Mouse (Mus musculus) kidney, embryonic 16.5 days (tissue): Measurements from ENCODE around the gene Gstm5. TPM values are rescaled to one million over a fixed set of nuclear protein-coding genes. Genes with fewer than 3 reads are reported as not detected.
"Not testable (repeated sequence)": the region's sequence is repeated elsewhere in the genome, so short reads cannot be mapped to it uniquely, and the experiment has no call there.

ENCODE experiments used
- ATAC-seq: fragments of 200-750 bp; cut with Nextera tagmentation; 2 replicates; pipeline ENCODE4 v1.8.0; 2017; ENCODE audit warnings: moderate TSS enrichment; ENCODE audit not compliant: low FRiP score, low TSS enrichment
- H3K27ac ChIP-seq: fragments of 300-500 bp; sonication (generic); 2 replicates; pipeline ENCODE4 v1.5.1; 2014; ENCODE audit warnings: low read length
- H3K27me3 ChIP-seq: fragments of 300-500 bp; sonication (generic); 2 replicates; pipeline ENCODE4 v1.6.1; 2014; ENCODE audit warnings: low read length, control low read depth, mixed read lengths; ENCODE audit not compliant: insufficient read depth
- H3K36me3 ChIP-seq: fragments of 300-500 bp; sonication (generic); 2 replicates; pipeline ENCODE4 v1.6.1; 2014; ENCODE audit warnings: low read length, control low read depth, mixed read lengths; ENCODE audit not compliant: insufficient read depth
- H3K4me1 ChIP-seq: fragments of 300-500 bp; sonication (generic); 2 replicates; pipeline ENCODE4 v1.6.1; 2014; ENCODE audit warnings: low read length, control low read depth, mixed read lengths; ENCODE audit not compliant: insufficient read depth
- H3K4me2 ChIP-seq: fragments of 300-500 bp; sonication (generic); replicated peaks from 2 replicates; pipeline ENCODE4 v1.6.1; 2014; ENCODE audit warnings: low read depth, low read length
- H3K4me3 ChIP-seq: fragments of 300-500 bp; sonication (generic); 2 replicates; pipeline ENCODE4 v1.5.1; 2014; ENCODE audit warnings: mild to moderate bottlenecking, low read length
- H3K9ac ChIP-seq: fragments of 300-500 bp; sonication (generic); replicated peaks from 2 replicates; pipeline ENCODE4 v1.6.1; 2014; ENCODE audit warnings: low read length
- H3K9me3 ChIP-seq: fragments of 300-500 bp; sonication (generic); 2 replicates; pipeline ENCODE4 v1.6.1; 2016; ENCODE audit warnings: low read length, control low read depth
- WGBS: fragments of 180-500 bp; shearing (Covaris S2); extraction: QIAGEN DNeasy Blood & Tissue Kit; methylation state at CpG from one replicate; pipeline ENCODE4 v1.1.7; 2014; 5-methylcytosine and 5-hydroxymethylcytosine counted together
- polyA plus RNA-seq: library from polyadenylated mRNA; unstranded; fragments of >200 nt; fragmentation: Nextera tagmentation; extraction: Ambion mirVana; gene quantifications from 2 replicates; pipeline ENCODE4 v1.2.1, GENCODE M21; 2015

Gene Gstm5
- polyA plus RNA-seq, 1 experiment from 2014 or later: 171 TPM

DNA sequence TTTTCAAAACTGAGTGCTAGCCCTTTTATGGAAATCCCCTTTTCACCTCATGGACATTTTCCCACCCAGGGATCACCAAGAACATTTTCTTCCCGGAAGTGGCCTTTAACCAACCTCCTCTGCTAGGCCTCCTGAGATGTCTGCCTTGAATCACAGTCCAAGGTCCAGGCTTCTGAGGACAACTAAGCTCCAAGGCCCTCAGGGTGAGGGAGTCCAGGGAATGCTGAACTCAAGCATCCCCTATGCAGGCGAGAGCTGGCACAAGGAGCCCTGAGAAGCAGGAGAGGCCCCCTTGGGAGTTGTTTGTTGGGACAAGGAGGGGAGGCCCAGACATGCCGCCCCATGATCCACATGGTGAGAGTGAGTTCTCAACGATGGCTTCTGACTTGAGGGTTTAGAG, 25.7 kb upstream of the Gstm5 start:
- Histone ChIP-seq H3K27me3 (no peaks in the 10 kb centered on the region; the same call in 1 of the 2 replicates), H3K9ac (no peak overlapping the region), H3K9me3 (no peaks in the 10 kb centered on the region), H3K27ac (no peak overlapping the region), H3K4me2 (no peak overlapping the region), H3K36me3 (no peaks in the 10 kb centered on the region), H3K4me1 (peaks cover 8% of the 10 kb centered on the region; the same call in 1 of the 2 replicates), H3K4me3 (no peak overlapping the region)
- 71% methylated on average over 4 of the region's 4 CpGs for WGBS
- ATAC-seq: no peak

DNA sequence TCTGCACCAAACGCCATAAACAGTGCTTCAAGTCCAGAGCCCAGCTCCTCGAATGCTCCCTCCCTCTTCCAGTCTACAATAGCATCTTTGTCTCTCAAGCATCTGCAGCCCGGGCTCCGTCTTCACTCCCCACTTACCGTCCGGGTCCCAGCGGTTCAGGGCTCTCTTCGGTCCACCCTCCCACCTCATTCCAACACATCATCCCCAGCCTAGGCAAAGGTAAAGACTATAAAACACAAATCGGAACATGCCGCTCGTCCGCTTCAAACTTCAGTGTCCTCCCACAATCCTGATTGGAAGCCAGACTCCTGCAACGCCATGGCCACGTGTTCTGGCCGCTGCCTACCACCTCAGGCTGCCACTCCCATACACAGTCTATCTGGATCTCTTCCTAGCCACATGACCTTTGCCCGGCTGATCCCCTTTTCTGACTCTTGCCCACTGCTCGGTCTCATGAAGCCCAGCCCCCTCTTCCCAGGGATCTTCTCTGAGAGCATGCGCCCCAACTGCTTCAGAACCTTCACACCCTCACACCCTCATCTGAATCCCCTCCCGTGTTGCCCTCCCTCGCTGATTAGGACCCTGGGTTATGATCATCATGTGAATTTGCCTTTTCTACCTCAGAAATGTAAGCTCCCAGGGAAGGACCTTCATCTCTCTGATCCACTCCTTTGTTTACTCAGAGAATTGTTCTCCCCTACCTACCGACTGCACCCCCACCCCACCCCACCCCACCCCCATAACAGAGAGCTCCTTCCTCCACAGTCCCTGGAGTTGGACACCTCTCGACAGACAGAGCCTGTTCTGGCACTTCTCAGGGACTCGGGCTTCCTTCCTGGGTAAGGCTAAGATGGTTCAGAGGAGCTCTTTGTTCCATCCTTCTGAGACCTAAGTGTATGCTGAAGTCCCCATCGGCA, 22.0 kb upstream of the Gstm5 start:
- Histone ChIP-seq H3K4me1 (peaks cover 8% of the 10 kb centered on the region; the same call in 1 of the 2 replicates), H3K36me3 (no peaks in the 10 kb centered on the region), H3K9ac (no peak overlapping the region), H3K4me3 (no peak overlapping the region), H3K4me2 (no peak overlapping the region), H3K27me3 (no peaks in the 10 kb centered on the region), H3K27ac (no peak overlapping the region), H3K9me3 (no peaks in the 10 kb centered on the region)
- WGBS: 75% methylated on average over 24 of the region's 24 CpGs
- no peak for ATAC-seq

DNA sequence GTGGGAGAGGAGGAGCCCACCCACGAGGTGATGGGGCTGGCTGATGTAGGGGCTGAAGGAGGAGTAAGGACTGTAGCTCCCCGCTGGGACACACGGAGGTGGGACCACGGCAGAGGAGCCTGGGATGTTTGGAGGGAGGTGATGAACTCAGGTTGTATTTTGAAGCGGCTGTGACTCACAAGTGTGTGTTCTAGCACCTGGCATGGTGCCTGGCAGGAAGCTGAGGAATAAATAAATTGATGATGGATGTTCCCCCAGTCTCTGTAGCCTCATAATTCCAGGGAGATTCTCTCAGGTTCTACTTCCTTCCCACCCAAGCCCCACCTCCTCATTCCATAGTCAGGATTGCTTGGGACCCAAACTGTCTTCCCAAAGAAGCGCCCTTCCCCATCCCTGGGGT, 20.4 kb upstream of the Gstm5 start:
- no peak for ATAC-seq
- Histone ChIP-seq H3K9ac (no peak overlapping the region), H3K4me2 (no peak overlapping the region), H3K9me3 (no peaks in the 10 kb centered on the region), H3K4me1 (no peaks in the 10 kb centered on the region), H3K4me3 (no peak overlapping the region), H3K27ac (no peak overlapping the region), H3K36me3 (no peaks in the 10 kb centered on the region), H3K27me3 (no peaks in the 10 kb centered on the region)
- WGBS: 54% methylated on average over 6 of the region's 6 CpGs

DNA sequence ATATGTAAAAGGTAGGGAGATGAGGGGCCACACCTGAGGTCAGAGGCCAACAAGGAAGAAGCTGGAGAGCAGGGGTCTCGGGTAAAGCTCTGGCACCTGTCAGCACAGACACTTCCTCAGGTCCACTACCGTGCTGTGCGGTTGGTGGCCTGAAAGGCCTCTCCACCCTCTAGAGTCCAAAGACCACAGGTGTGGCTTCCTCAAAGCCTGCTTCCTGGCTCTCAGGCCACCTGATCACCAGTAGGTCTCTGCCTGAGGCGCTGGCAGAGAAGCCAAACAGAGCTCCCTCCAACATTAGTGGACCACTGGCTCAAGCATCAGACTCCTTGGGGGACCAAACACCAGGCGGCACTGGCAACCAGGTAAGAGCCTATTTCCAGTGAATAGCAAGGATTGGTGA, 18.6 kb upstream of the Gstm5 start, which contains the start of gene Eps8l3:
TSS of gene Eps8l3 (plus strand) at position 225 of the 400 bp plus-strand sequence.
- Histone ChIP-seq H3K9ac (no peak within 1 kb of the TSS), H3K36me3 (no peaks in the 10 kb centered on the region), H3K27ac (no peak within 1 kb of the TSS), H3K4me1 (no peaks in the 10 kb centered on the region), H3K9me3 (no peaks in the 10 kb centered on the region), H3K4me2 (no peak within 1 kb of the TSS), H3K27me3 (no peaks in the 10 kb centered on the region), H3K4me3 (no peak within 1 kb of the TSS)
- no peak for ATAC-seq
- 90% methylated on average over 5 of the region's 5 CpGs for WGBS

DNA sequence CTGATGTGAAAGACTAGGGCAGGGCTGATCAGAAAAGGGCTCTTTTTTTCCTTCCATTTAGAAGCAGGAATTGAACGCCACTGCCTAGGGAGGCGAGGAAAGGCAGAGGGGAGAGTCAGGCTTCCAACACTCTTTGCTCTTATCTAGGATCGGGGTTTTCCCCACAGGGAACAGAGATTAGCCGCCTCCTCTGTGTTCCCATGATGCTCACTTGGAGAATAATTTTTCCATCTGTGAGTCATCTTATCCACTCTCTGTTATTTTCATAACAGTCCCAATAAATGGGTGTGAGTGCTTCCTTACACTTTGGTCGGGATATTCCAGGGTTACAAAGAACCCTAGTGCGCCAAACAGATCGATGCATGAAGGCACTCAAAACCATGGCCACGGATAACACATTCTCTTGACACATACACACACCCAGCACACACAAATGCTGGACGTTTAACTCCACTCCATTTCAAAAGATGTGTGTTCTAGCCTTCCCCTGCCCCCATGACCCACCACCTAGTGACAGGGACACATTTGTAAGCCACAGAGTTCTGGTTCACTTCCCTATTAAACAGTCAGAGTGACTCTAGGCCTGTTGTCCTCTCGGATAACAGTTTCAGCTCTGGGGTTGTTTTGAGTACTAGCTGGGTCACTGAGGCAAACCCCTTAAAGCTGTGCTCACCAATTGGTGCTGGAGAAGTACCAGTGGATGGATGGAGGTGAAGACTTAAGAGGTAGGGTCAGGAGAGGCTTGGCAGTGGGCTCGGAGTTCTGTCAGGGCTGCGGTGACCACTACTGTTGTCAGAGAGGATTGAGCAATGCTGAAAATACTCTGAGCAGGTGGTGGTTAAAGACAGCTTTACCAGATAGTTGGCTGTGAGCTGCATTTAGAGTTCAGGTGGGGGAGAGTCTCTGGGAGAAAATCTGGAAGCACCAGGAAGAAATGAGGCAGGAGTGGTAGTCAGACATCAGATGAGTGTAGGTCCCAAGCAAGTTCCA, 17.6 kb upstream of the Gstm5 start:
- H3K4me2 ChIP-seq: no peak overlapping the region
- no peaks in the 10 kb centered on the region for H3K36me3 ChIP-seq
- no peak overlapping the region for H3K9ac ChIP-seq
- H3K27me3 ChIP-seq: no peaks in the 10 kb centered on the region
- H3K4me3 ChIP-seq: no peak overlapping the region
- 81% methylated on average over 12 of the region's 12 CpGs for WGBS
- ATAC-seq: no peak
- H3K9me3 ChIP-seq: no peaks in the 10 kb centered on the region
- no peak overlapping the region for H3K27ac ChIP-seq
- no peaks in the 10 kb centered on the region for H3K4me1 ChIP-seq

DNA sequence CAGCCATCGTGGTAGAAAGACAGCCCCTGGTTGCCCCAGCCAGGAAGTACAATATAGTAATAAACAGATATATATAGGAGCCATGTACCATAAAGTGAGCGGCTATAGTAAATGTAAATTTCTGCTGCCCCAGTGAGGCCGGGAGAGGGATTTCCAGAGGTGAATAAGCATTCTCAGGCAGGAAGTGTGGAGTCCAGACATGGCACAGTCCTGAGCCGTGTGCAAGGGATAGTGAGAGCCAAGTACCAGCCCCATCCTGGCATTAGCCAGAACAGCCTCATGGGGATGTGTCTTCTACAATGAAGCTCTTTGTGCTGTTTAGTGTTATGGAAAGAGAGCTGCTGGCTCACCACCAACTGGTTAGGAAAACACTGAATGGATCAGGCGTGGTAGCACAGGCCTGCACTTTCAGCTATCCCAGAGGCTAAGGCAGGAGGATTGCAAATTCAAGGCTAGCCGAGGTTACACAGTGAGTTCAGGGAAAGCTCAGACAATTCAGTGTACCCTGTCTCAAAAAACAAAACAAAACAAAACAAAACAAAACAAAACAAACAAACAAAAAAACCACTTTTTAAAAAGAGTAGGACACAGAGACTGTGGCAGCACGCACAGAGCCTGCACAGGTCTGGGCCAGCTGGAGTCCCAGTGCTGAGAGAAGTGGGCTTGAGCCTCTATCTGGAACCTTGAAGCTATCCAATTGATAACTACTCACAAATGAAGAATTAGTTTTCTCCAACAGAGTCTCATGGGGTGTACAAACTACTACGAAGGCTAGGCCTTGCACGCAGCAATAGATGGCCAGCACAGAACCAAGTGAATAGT, 7.7 kb upstream of the Gstm5 start:
- no peak overlapping the region for H3K4me2 ChIP-seq
- H3K4me3 ChIP-seq: no peak overlapping the region
- no peak for ATAC-seq
- WGBS: 88% methylated on average over 9 of the region's 9 CpGs
- H3K27ac ChIP-seq: no peak overlapping the region
- no peak overlapping the region for H3K9ac ChIP-seq
- H3K4me1 ChIP-seq: no peaks in the 10 kb centered on the region
- H3K27me3 ChIP-seq: no peaks in the 10 kb centered on the region
- no peaks in the 10 kb centered on the region for H3K9me3 ChIP-seq
- H3K36me3 ChIP-seq: no peaks in the 10 kb centered on the region

DNA sequence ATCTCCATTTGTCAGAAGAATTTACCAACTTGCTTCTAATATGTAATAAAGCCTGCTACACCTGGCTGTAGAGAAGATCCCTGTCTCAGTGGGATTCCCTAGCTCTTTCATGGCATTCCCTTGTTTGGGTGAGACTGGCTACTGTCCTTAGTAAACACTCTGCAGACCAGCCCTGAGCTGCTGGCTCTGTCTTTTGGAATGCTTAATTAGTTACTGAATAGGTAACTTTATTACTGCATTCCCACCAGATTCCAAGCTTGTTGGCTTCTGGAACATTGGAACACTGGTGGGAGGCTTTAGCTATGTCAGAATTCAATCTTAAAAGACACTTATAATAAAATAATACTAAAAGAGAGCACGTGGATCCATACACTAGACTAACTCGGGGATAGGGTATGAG, 6.4 kb upstream of the Gstm5 start:
- H3K27ac ChIP-seq, H3K27me3 ChIP-seq, ATAC-seq, H3K9me3 ChIP-seq, H3K4me2 ChIP-seq, H3K36me3 ChIP-seq, H3K9ac ChIP-seq, H3K4me1 ChIP-seq, H3K4me3 ChIP-seq: not testable (repeated sequence)
- WGBS: 86% methylated on average over 2 of the region's 2 CpGs

DNA sequence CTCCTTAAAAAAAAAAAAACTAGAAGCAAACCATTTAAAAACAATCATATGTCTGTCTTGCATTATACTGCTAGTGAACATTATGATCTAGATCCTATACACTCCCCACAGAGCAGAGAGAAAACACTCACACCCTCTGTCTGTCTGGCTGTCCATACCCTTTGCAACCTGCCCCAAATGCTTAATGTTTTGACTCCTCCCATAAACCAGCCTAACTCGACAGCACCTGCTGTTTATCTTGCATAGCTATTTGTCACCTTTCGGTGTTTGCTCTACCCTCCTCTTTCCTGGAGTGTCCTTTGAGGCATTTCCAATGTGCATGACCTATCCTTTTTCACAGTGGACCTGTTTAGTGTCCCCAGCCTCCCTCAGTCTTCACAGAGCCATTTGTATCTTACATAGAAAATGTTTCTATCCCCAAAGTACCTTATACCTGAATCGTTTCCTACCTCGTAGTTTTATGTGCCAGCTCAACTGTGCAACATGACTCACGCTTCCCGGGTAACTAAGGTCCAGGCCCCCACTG, 364 bp upstream of the Gstm5 start:
- Histone ChIP-seq H3K4me3 (peak overlapping the region; percentile 68), H3K9ac (peak overlapping the region; percentile 88), H3K36me3 (no peaks in the 10 kb centered on the region), H3K4me2 (peak overlapping the region; percentile 84), H3K27ac (no peak overlapping the region), H3K4me1 (peaks cover 12% of the 10 kb centered on the region), H3K9me3 (no peaks in the 10 kb centered on the region), H3K27me3 (no peaks in the 10 kb centered on the region)
- ATAC-seq: peak; percentile 12; the same call in 1 of the 2 replicates
- 7% methylated on average over 6 of the region's 6 CpGs for WGBS

DNA sequence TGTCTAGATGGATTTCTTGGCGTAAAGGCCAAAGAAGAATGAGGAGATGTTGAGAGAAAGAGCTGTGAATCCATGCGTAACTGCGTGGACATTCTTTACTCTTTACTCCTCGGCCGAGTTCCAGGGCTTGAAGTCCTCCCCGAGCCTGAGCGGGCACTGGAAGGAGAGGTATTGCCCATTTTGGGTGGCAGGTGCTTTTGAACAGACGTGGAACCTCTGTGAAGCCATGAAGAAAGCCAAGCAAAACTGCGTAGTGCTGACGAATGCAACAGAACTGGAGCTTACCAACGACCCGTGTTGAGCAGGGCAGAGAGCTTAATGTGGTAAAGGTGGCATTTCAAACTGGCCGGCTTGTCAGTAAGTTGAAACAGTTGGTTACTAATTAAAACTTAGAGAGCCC, 3.1 kb downstream of the Gstm5 start:
- ATAC-seq: no peak
- Histone ChIP-seq H3K4me1 (peaks cover 19% of the 10 kb centered on the region), H3K27me3 (no peaks in the 10 kb centered on the region), H3K36me3 (no peaks in the 10 kb centered on the region), H3K27ac (peak overlapping the region; percentile 10; the same call in 1 of the 2 replicates), H3K4me3 (no peak overlapping the region), H3K4me2 (no peak overlapping the region), H3K9ac (no peak overlapping the region), H3K9me3 (no peaks in the 10 kb centered on the region)
- WGBS: 86% methylated on average over 13 of the region's 13 CpGs
